Mouse (Mus musculus) stomach, postnatal 0 days (tissue): Measurements from ENCODE around the gene Zdhhc18. TPM values are rescaled to one million over a fixed set of nuclear protein-coding genes. Genes with fewer than 3 reads are reported as not detected.
A peak's percentile ranks its signal among the peaks of the same experiment; 100 is the strongest.

Experiments
- ATAC-seq: fragments of 200-750 bp; cut with Nextera tagmentation; 2 replicates; pipeline ENCODE4 v1.8.0; 2017; ENCODE audit not compliant: low FRiP score, low TSS enrichment
- DNase-seq: peaks from one replicate; pipeline ENCODE4 v3.0.0-alpha.2; 2016; ENCODE audit warnings: low spot score
- H3K27ac ChIP-seq: fragments of 300-500 bp; sonication (generic); replicated peaks from 2 replicates; pipeline ENCODE4 v1.5.1; 2014; ENCODE audit warnings: mild to moderate bottlenecking, control low read depth
- H3K27me3 ChIP-seq: fragments of 300-500 bp; sonication (generic); 2 replicates; pipeline ENCODE4 v1.6.1; 2014; ENCODE audit warnings: low read length; ENCODE audit not compliant: control insufficient read depth, insufficient read depth
- H3K36me3 ChIP-seq: fragments of 300-500 bp; sonication (generic); 2 replicates; pipeline ENCODE4 v1.6.1; 2014; ENCODE audit warnings: low read length, mixed read lengths; ENCODE audit not compliant: control insufficient read depth, insufficient read depth
- H3K4me1 ChIP-seq: fragments of 300-500 bp; sonication (generic); replicated peaks from 2 replicates; pipeline ENCODE4 v1.6.1; 2014; ENCODE audit warnings: antibody characterized with exemption; ENCODE audit not compliant: control insufficient read depth, insufficient read depth
- H3K4me2 ChIP-seq: fragments of 300-500 bp; sonication (generic); replicated peaks from 2 replicates; pipeline ENCODE4 v1.6.1; 2014; ENCODE audit warnings: low read depth, mild to moderate bottlenecking, control low read depth, moderate library complexity
- H3K4me3 ChIP-seq: fragments of 300-500 bp; sonication (generic); 2 replicates; pipeline ENCODE4 v1.5.1; 2014; ENCODE audit warnings: low read depth, low read length, control low read depth
- H3K9ac ChIP-seq: fragments of 300-500 bp; sonication (generic); 2 replicates; pipeline ENCODE4 v1.6.1; 2014; ENCODE audit warnings: mild to moderate bottlenecking, low read length, control low read depth, mixed read lengths
- H3K9me3 ChIP-seq: fragments of 300-500 bp; sonication (generic); 2 replicates; pipeline ENCODE4 v1.6.1; 2016; ENCODE audit warnings: low read length; ENCODE audit not compliant: control insufficient read depth
- CTCF ChIP-seq: IDR thresholded peaks from 2 replicates; pipeline ENCODE4 v1.5.1; 2016; ENCODE audit warnings: antibody characterized with exemption, low read depth, mild to moderate bottlenecking, moderate library complexity
- EP300 ChIP-seq: optimal IDR thresholded peaks from 2 replicates; pipeline ENCODE3; 2016; ENCODE audit warnings: antibody characterized with exemption
- WGBS: fragments of 180-500 bp; shearing (Covaris S2); extraction: QIAGEN DNeasy Blood & Tissue Kit; methylation state at CpG from one replicate; pipeline ENCODE4 v1.1.7; 2014; 5-methylcytosine and 5-hydroxymethylcytosine counted together
- polyA plus RNA-seq: library from polyadenylated mRNA; unstranded; fragments of >200 nt; fragmentation: Nextera tagmentation; extraction: Ambion mirVana; gene quantifications from 2 replicates; pipeline ENCODE4 v1.2.1, GENCODE M21; 2015

Gene Zdhhc18
- polyA plus RNA-seq, 1 experiment from 2014 or later: 1.6 TPM

DNA sequence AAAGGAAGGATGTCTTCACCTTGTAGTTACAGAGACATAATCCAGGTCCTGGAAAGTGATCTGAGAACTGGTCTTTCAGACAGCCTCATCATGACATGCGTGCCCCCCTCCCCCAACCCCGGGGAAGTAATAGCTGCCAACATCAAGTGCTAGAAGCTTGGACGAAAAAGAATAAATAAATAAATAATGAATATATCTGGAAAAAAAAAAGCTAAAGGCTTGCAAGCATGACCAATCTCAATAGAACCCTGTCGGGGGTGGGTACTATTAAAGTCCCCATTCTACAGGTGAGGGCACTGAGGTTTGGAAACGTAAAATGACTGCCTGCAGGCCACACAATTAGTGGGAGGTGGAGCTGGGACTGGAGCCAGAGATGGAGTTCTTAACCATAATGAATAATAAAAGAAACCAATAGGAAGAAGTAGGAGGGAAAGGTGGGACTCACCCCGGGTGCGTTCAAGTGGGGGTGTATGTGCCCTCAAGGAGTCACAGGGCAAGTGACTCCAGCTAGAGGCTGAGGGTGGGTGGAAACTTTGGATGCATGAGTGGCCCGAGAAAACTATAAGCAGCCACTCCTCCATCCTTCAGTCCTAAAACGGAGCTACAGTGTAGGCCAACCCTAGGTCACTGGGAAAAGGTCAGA, 18.1 kb downstream of the Zdhhc18 start:
- 38% methylated on average over 9 of the region's 9 CpGs for WGBS

DNA sequence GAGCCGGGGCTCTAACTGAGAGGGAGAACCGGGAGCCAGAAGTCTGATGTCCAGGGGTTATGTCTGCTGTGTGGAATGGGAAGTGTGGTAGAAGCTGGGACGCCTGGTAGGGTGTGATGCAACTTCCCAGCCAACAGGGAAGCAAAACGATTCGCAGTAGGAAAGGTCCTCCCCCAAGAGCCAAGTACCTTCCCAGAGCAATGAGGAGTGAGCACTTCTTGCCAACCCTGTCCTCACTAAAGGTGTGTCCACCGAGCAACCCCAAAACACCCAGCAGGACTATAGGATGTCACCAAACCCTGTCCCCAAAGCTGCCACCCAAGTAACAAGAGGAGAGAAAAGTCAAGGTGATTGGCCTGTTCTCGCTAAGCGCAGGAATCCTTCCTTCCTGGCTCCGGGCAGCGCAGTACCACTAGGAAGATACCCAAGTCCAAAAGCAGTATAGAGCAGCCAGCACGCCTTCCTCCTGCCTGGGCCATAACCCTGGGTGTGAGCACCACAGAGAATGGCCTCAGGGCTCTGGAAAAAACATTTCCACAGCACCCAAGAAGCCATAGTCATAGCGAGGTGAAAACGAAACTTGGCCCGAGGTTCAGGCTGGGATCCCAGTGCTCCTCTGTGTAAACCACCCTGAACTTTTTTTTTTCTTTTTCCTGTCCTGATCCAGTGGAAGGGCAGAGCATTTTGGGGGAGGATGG, 18.7 kb downstream of the Zdhhc18 start:
- WGBS: 66% methylated on average over 14 of the region's 14 CpGs
- H3K36me3 ChIP-seq: peaks cover 2% of the 10 kb centered on the region; the same call in 1 of the 2 replicates
- no peak overlapping the region for H3K27ac ChIP-seq
- no peaks in the 10 kb centered on the region for H3K27me3 ChIP-seq
- no peak for ATAC-seq
- no peaks in the 10 kb centered on the region for H3K9me3 ChIP-seq
- no peak overlapping the region for H3K4me3 ChIP-seq
- DNase-seq: no peak
- peak overlapping the region; percentile 94; the same call in 1 of the 2 replicates for H3K4me2 ChIP-seq
- 0 out of 2 replicates have a peak, but pooled peaks cover 3% of the 10 kb centered on the region for H3K4me1 ChIP-seq
- H3K9ac ChIP-seq: no peak overlapping the region
- TF ChIP-seq EP300: no peak
- no peak for TF ChIP-seq CTCF

More for the DNA sequence above, 18.1 kb downstream of the Zdhhc18 start:
- TF ChIP-seq EP300: no peak
- no peak for TF ChIP-seq CTCF
- H3K27me3 ChIP-seq: no peaks in the 10 kb centered on the region
- H3K9me3 ChIP-seq: no peaks in the 10 kb centered on the region
- ATAC-seq (no peak), DNase-seq (no peak)
- H3K4me3 ChIP-seq: peak overlapping the region; percentile 70
- H3K27ac ChIP-seq: peak overlapping the region; percentile 82
- peak overlapping the region; percentile 94 for H3K4me2 ChIP-seq
- peak overlapping the region; percentile 91 for H3K9ac ChIP-seq
- H3K36me3 ChIP-seq: no peaks in the 10 kb centered on the region
- H3K4me1 ChIP-seq: 0 out of 2 replicates have a peak, but pooled peaks cover 3% of the 10 kb centered on the region

DNA sequence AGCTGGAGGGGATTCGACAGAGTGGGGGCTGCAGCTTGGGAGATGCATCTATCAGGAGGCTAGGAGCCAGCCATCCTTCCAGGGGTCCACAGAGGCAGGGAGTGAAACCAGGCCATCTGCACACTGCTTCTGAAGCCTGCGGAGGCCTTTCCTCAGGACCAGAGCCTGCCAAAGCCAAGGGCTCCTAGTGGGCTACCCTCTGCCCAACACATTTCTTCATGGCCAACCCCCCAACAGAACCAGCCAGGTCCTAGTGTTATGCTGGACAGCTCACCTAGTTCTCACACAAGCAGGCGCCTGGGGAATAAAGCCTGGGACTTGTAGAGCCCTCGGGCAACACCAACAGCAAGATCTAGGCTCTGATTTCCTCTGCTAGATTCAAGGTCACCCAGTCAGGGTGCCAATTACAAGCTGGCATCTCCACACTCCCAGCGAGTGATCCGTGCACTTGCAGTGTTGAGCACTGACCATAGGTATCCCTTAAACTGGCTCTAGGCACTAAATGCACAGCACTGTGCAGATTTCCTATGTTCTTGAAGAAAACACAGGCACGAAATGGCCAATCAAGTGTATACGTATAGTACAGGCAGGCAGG, 19.5 kb downstream of the Zdhhc18 start:
- ATAC-seq (no peak), DNase-seq (no peak)
- Histone ChIP-seq H3K9me3 (no peaks in the 10 kb centered on the region), H3K27me3 (no peaks in the 10 kb centered on the region), H3K36me3 (peaks cover 6% of the 10 kb centered on the region; the same call in 1 of the 2 replicates), H3K4me2 (no peak overlapping the region), H3K9ac (no peak overlapping the region), H3K4me1 (0 out of 2 replicates have a peak, but pooled peaks cover 3% of the 10 kb centered on the region), H3K27ac (no peak overlapping the region), H3K4me3 (no peak overlapping the region)
- 89% methylated on average over 8 of the region's 8 CpGs for WGBS
- no peak for TF ChIP-seq CTCF
- TF ChIP-seq EP300: no peak

DNA sequence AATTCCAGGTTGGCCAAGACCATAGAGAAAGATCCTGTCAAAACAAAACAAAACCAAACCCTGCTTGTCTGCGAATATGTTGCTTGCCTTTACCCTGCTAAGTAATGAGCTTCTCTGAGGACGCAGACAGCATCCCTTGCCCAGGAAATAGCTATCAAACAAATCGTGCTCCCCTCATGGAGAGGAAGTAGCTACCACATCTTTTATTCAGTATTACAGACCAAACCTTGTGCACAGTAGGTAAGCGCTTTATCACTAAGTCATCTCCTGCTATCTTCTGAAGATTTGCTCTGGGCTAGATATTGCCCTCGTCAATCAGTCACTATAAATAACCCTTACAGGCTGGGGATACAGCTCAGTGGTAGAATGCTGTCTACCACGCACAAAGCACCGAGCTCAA, 20.8 kb downstream of the Zdhhc18 start:
- Histone ChIP-seq H3K27ac (no peak overlapping the region), H3K9ac (no peak overlapping the region), H3K4me1 (0 out of 2 replicates have a peak, but pooled peaks cover 3% of the 10 kb centered on the region), H3K9me3 (no peaks in the 10 kb centered on the region), H3K4me2 (no peak overlapping the region), H3K36me3 (peaks cover 6% of the 10 kb centered on the region; the same call in 1 of the 2 replicates), H3K4me3 (no peak overlapping the region), H3K27me3 (no peaks in the 10 kb centered on the region)
- DNase-seq (no peak), ATAC-seq (no peak)
- 77% methylated on average over 7 of the region's 7 CpGs for WGBS
- no peak for TF ChIP-seq CTCF
- TF ChIP-seq EP300: no peak

DNA sequence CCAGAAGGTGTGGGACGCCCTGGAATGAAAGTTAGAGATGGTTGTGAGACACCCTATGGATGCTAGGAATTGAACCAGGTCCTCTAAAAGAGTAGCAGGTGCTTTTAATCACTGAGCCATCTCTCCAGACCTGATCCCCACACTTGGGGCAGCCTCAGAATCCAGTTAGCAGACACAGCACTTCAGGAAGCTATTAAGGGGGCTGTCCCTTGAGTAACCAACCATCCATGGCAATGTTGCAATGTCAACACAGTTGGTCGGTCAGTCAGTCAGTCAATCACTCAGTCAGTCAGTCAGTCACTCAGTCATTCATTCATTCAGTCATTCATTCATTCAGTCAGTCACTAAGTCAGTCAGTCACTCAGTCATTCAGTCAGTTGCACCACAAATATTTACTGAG, 21.4 kb downstream of the Zdhhc18 start:
- DNase-seq (no peak), ATAC-seq (no peak)
- Histone ChIP-seq H3K27me3 (no peaks in the 10 kb centered on the region), H3K4me2 (no peak overlapping the region), H3K4me3 (no peak overlapping the region), H3K36me3 (peaks cover 6% of the 10 kb centered on the region; the same call in 1 of the 2 replicates), H3K9me3 (no peaks in the 10 kb centered on the region), H3K27ac (no peak overlapping the region), H3K9ac (no peak overlapping the region), H3K4me1 (0 out of 2 replicates have a peak, but pooled peaks cover 3% of the 10 kb centered on the region)
- TF ChIP-seq EP300 (no peak), CTCF (no peak)
- WGBS: 84% methylated on average over 2 of the region's 2 CpGs

DNA sequence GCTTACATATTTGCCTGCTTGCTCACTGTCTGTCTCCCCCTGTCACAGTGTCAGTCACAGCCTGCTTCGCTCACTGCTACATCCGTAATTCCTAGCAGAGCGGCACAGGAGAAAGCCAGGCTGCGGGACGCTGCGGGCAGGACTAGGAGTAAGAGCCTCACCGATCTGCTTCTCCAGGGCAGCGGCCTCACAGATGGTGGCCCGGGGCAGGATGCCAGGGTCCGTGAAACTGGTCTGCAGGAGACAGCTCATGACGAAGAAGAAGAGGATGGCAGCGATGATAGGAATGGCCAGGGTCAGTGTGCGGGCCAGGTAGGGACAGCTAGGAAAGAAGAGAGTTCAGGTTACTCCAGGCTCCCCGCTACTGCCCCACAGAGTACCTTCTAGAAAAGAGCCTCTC, 22.9 kb downstream of the Zdhhc18 start:
- no peak for TF ChIP-seq EP300
- no peak for TF ChIP-seq CTCF
- Histone ChIP-seq H3K27ac (no peak overlapping the region), H3K4me3 (no peak overlapping the region), H3K4me2 (no peak overlapping the region), H3K9me3 (no peaks in the 10 kb centered on the region), H3K4me1 (no peaks in the 10 kb centered on the region), H3K27me3 (no peaks in the 10 kb centered on the region), H3K36me3 (peaks cover 6% of the 10 kb centered on the region; the same call in 1 of the 2 replicates), H3K9ac (no peak overlapping the region)
- ATAC-seq (no peak), DNase-seq (no peak)
- WGBS: 92% methylated on average over 14 of the region's 14 CpGs
